Mouse (Mus musculus) liver, embryonic 13.5 days (tissue): ENCODE data around the gene Dennd4b. TPM values are rescaled to one million over a fixed set of nuclear protein-coding genes. Genes with fewer than 3 reads are reported as not detected.

Experiments
- ATAC-seq: fragments of 200-750 bp; cut with Nextera tagmentation; 2 replicates; pipeline ENCODE4 v1.8.0; 2017; ENCODE audit warnings: low read depth, mild to moderate bottlenecking, moderate number of reproducible peaks, moderate library complexity
- DNase-seq: peaks from one replicate; pipeline ENCODE4 v3.0.0; 2022
- H3K27ac ChIP-seq: fragments of 300-500 bp; sonication (generic); 2 replicates; pipeline ENCODE4 v1.5.1; 2015; ENCODE audit warnings: moderate library complexity, mild to moderate bottlenecking, inconsistent platforms
- H3K27me3 ChIP-seq: fragments of 300-500 bp; sonication (generic); 2 replicates; pipeline ENCODE4 v1.6.1; 2015; ENCODE audit warnings: mild to moderate bottlenecking, inconsistent platforms
- H3K36me3 ChIP-seq: fragments of 300-500 bp; sonication (generic); 2 replicates; pipeline ENCODE4 v1.6.1; 2015; ENCODE audit warnings: mild to moderate bottlenecking, inconsistent platforms
- H3K4me1 ChIP-seq: fragments of 300-500 bp; sonication (generic); replicated peaks from 2 replicates; pipeline ENCODE4 v1.6.1; 2015; ENCODE audit warnings: inconsistent platforms
- H3K4me2 ChIP-seq: fragments of 300-500 bp; sonication (generic); 2 replicates; pipeline ENCODE4 v1.6.1; 2015; ENCODE audit warnings: inconsistent platforms, mild to moderate bottlenecking, moderate library complexity
- H3K4me3 ChIP-seq: fragments of 300-500 bp; sonication (generic); replicated peaks from 2 replicates; pipeline ENCODE4 v1.5.1; 2015; ENCODE audit warnings: mild to moderate bottlenecking, inconsistent platforms
- H3K9ac ChIP-seq: fragments of 300-500 bp; sonication (generic); 2 replicates; pipeline ENCODE4 v1.6.1; 2015; ENCODE audit warnings: mild to moderate bottlenecking, inconsistent platforms
- H3K9me3 ChIP-seq: fragments of 300-500 bp; sonication (generic); replicated peaks from 2 replicates; pipeline ENCODE4 v1.6.1; 2016; ENCODE audit warnings: inconsistent platforms
- WGBS: fragments of 180-500 bp; shearing (Covaris S2); methylation state at CpG from one replicate; pipeline ENCODE4 v1.1.7; 2015; ENCODE audit not compliant: insufficient replicate concordance; 5-methylcytosine and 5-hydroxymethylcytosine counted together
- polyA plus RNA-seq: library from polyadenylated mRNA; unstranded; fragments of >200 nt; fragmentation: Nextera tagmentation; extraction: Ambion mirVana; gene quantifications from 2 replicates; pipeline ENCODE4 v1.2.1, GENCODE M21; 2015

Dennd4b gene
- polyA plus RNA-seq, 1 experiment from 2014 or later = 1.6 TPM

- WGBS = 2% methylated on average over 40 of the region's 40 CpGs
- no peaks in the 10 kb centered on the region for H3K9me3 ChIP-seq
- peak within 1 kb of the TSS; percentile 93 for H3K9ac ChIP-seq
- H3K4me3 ChIP-seq = peak within 1 kb of the TSS; percentile 92
- H3K27ac ChIP-seq = peak within 1 kb of the TSS; percentile 87
- peaks cover 45% of the 10 kb centered on the region for H3K4me1 ChIP-seq
- no peaks in the 10 kb centered on the region for H3K27me3 ChIP-seq
- DNase-seq (peak; percentile 91), ATAC-seq (peak; percentile 99)
- peaks cover 32% of the 10 kb centered on the region for H3K36me3 ChIP-seq
- H3K4me2 ChIP-seq = peak within 1 kb of the TSS; percentile 82
Measured at GRCm38 (mm10) chr3:90253653-90254418, 11.1 kb upstream of the Dennd4b start, which contains the start of gene Crtc2. Gene Crtc2, plus strand, starts transcription at chr3:90254163.

DNA sequence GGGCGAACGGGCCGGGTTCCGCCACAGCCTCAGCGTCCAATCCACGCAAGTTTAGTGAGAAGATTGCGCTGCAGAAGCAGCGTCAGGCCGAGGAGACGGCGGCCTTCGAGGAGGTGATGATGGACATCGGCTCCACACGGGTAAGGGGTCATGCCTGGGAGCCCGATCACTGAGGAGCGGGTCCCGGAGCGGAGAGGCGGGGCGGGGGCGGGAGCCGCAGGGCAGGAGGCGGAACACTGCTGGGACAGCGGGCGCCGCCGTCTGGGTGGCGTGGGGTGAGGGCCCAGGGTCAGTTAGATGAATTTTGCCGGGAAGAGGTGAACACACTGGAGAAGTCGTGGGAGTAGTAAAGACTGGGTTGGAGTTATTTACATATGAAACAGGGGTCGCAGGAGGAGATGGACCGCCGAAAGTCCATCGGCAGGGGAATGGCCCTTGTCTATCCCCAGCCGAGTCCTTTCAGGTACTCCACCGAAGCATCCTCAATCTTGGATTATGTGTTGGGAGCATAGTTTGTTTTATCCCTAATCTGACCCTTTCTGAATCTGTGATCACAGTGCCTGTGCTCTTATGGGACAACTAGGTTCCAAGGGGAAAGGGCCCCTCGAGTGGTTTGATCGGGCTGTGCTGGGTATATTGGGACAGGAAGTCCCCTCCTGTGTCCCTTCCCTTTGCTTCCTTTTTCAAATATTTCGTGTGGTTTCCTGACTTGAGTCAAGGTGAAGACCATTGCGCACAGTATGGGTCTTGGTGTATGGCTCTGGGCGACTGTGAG is 10.4 kb upstream of the Dennd4b start:
- H3K4me2 ChIP-seq = peak overlapping the region; percentile 82
- peak; percentile 66 for ATAC-seq
- no peaks in the 10 kb centered on the region for H3K27me3 ChIP-seq
- H3K9ac ChIP-seq = peak overlapping the region; percentile 93
- H3K4me1 ChIP-seq = peaks cover 40% of the 10 kb centered on the region
- peak overlapping the region; percentile 87 for H3K27ac ChIP-seq
- no peak for DNase-seq
- H3K9me3 ChIP-seq = no peaks in the 10 kb centered on the region
- under 1% methylated on average over 41 of the region's 41 CpGs for WGBS
- H3K36me3 ChIP-seq = peaks cover 40% of the 10 kb centered on the region
- H3K4me3 ChIP-seq = peak overlapping the region; percentile 92

DNA sequence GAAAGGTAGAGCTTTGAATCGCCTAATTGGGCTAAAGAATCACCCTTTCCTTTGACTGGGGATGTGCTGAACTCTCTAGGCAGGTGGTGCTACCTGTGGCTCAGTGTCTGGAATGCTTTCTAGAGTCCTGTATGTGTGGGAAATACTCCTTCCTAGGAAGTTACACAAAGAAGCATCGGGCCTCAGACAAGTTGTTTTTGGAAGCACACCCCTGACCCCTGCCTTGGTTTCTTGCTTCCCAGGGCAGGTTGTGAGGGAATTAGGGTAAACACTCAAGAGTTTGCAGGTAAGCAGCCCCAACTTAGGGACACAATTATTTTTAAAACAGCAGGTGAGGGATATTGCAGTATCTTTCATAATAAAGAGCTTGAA is 9.8 kb upstream of the Dennd4b start:
- Histone ChIP-seq H3K4me2 (peak overlapping the region; percentile 82), H3K36me3 (peaks cover 45% of the 10 kb centered on the region), H3K4me3 (peak overlapping the region; percentile 92), H3K27me3 (no peaks in the 10 kb centered on the region), H3K4me1 (peaks cover 40% of the 10 kb centered on the region), H3K9ac (peak overlapping the region; percentile 93), H3K9me3 (no peaks in the 10 kb centered on the region), H3K27ac (no peak overlapping the region)
- DNase-seq = no peak
- no peak for ATAC-seq
- WGBS = 10% methylated on average over 2 of the region's 2 CpGs

DNA sequence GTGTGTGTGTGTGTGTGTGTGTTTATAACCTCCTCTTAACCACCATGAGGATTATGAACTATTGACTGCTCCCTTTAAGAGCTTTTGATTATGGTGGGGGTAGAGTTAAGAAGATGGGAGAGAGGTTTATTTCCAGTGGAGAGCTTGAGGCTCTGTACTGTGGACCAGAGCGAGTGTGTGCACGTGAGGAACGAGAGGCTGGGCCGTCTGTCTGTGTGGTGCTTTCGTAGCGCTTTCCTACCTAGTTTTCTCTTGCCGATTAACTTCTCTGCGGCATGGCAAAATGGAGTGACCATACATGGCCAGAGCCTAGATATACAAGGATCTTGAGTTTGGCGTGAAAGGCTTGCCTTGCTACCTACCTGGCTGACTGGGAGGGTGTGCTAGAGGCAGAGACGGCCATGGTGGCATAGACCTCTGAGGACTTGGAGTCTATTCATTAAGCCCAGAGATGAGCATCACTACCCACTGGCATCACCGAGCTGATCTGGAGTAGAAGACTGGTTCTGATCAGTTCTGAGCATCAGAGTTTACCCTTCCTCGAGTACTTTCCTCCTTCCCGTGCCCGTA is 9.1 kb upstream of the Dennd4b start:
- ATAC-seq = no peak
- no peak for DNase-seq
- Histone ChIP-seq H3K27ac (no peak overlapping the region), H3K27me3 (no peaks in the 10 kb centered on the region), H3K9ac (no peak overlapping the region), H3K9me3 (no peaks in the 10 kb centered on the region), H3K4me1 (peaks cover 36% of the 10 kb centered on the region), H3K4me2 (no peak overlapping the region), H3K36me3 (peaks cover 46% of the 10 kb centered on the region), H3K4me3 (no peak overlapping the region; the same call in 1 of the 2 replicates)
- 87% methylated on average over 14 of the region's 14 CpGs for WGBS

GRCm38 (mm10) chr3:90256731-90257530 is 8.1 kb upstream of the Dennd4b start:
- no peak for DNase-seq
- H3K4me1 ChIP-seq = peaks cover 33% of the 10 kb centered on the region
- H3K27ac ChIP-seq = no peak overlapping the region
- H3K9me3 ChIP-seq = no peaks in the 10 kb centered on the region
- 83% methylated on average over 19 of the region's 19 CpGs for WGBS
- no peak overlapping the region for H3K9ac ChIP-seq
- ATAC-seq = no peak
- peaks cover 48% of the 10 kb centered on the region for H3K36me3 ChIP-seq
- no peaks in the 10 kb centered on the region for H3K27me3 ChIP-seq
- no peak overlapping the region for H3K4me3 ChIP-seq
- no peak overlapping the region for H3K4me2 ChIP-seq

- no peak for DNase-seq
- WGBS = 69% methylated on average over 4 of the region's 4 CpGs
- no peak overlapping the region for H3K27ac ChIP-seq
- H3K36me3 ChIP-seq = peaks cover 64% of the 10 kb centered on the region
- no peak overlapping the region for H3K4me2 ChIP-seq
- H3K27me3 ChIP-seq = no peaks in the 10 kb centered on the region
- H3K4me1 ChIP-seq = peaks cover 33% of the 10 kb centered on the region
- H3K9ac ChIP-seq = no peak overlapping the region
- H3K4me3 ChIP-seq = no peak overlapping the region
- no peaks in the 10 kb centered on the region for H3K9me3 ChIP-seq
- ATAC-seq = no peak
Measured at GRCm38 (mm10) chr3:90258521-90258920, 6.5 kb upstream of the Dennd4b start.

DNA sequence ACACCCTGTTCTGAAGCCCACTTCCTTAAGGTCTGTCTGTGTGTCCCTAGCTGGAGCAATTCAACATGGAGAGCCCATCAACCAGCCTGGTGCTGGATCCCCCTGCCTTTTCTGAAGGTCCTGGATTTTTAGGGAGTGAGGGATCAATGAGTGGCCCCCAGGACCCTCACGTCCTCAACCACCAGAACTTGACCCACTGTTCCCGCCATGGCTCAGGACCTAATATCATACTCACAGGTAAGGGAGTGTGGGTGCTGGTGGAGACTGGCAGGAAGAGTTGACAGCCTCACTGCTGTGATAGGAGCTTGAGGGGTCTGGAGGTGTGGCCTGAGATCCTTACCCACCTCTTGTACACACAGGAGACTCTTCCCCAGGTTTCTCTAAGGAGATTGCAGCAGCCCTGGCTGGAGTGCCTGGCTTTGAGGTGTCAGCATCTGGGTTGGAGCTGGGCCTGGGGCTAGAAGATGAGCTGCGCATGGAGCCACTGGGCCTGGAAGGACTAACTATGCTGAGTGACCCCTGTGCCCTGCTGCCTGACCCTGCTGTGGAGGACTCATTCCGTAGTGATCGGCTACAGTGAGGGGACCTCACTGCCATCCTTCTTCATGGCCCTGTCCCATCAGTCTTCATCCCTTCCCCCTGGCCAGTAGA is 1.7 kb upstream of the Dennd4b start:
- H3K36me3 ChIP-seq = peaks cover 57% of the 10 kb centered on the region
- WGBS = 80% methylated on average over 5 of the region's 5 CpGs

DNA sequence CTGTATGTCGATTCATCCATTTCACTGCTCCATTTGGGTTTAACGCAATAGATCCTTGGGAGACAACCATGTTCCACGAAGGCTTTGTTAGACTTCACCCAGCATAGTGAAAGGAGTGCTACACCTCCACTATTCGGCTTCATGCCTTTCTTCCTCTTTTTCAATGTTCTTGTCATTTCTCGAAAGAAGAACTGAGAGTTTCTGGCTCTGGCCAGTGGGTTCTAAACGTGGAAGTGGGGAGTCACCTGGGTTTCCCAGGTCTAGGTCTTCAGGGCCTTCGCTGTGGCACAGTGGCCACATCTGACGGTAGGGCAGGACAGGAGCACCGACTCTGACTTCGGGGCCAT is 325 bp upstream of the Dennd4b start:
- Histone ChIP-seq H3K36me3 (peaks cover 47% of the 10 kb centered on the region), H3K4me1 (peaks cover 47% of the 10 kb centered on the region), H3K4me3 (peak overlapping the region; percentile 82), H3K9me3 (no peaks in the 10 kb centered on the region), H3K27ac (peak overlapping the region; percentile 93), H3K27me3 (no peaks in the 10 kb centered on the region), H3K4me2 (peak overlapping the region; percentile 95), H3K9ac (peak overlapping the region; percentile 91)
- ATAC-seq (no peak), DNase-seq (no peak)
- 21% methylated on average over 10 of the region's 10 CpGs for WGBS

More for the DNA sequence above, 1.7 kb upstream of the Dennd4b start:
- ATAC-seq (no peak), DNase-seq (no peak)
- Histone ChIP-seq H3K4me3 (no peak overlapping the region), H3K27me3 (no peaks in the 10 kb centered on the region), H3K27ac (no peak overlapping the region), H3K4me1 (peaks cover 44% of the 10 kb centered on the region), H3K4me2 (no peak overlapping the region), H3K9ac (no peak overlapping the region), H3K9me3 (no peaks in the 10 kb centered on the region)

DNA sequence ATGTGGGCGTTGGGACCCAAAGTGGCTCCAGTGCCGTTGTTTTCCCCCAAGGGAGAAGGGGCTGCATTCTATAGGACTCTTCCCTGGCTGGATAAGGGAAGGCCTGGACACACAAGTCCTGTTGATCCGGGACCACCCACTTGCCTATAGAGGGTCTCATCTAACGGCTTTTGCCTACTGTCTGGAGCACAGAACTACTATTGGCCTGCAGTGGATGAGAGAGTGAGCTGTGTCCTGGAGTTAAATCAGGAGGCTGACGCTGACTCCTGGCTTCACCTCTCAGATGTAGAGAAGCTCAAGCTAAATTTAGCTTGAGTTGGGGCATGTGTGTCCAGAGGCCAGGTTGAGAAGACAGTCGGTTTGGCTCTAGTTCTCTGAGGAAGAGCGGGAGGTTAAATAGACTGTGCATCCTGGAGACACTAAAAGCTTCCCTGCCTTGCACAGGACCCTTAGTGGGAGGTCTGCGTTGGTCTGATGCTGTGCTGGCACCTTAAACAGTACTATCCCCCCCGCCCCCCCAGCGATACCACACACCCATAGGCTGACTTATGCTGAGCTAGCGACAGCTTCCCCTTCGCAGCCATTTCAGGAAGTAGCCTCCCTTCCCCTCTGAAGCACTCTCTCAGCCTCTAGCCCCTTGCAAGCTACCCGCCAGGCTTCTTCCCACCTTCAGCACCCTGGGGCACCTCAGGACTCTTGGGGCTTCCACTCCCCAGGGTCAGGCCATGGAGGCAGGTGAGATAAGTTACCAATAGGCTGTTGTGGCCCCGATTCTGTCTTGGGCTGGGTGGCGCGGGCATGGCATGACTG is 1.2 kb downstream of the Dennd4b start:
- peak overlapping the region; percentile 93 for H3K27ac ChIP-seq
- ATAC-seq (peak; percentile 5; the same call in 1 of the 2 replicates), DNase-seq (peak; percentile 23)
- H3K27me3 ChIP-seq = no peaks in the 10 kb centered on the region
- H3K9ac ChIP-seq = peak overlapping the region; percentile 91
- H3K4me2 ChIP-seq = peak overlapping the region; percentile 95
- peaks cover 47% of the 10 kb centered on the region for H3K4me1 ChIP-seq
- H3K36me3 ChIP-seq = peaks cover 44% of the 10 kb centered on the region
- no peaks in the 10 kb centered on the region for H3K9me3 ChIP-seq
- peak overlapping the region; percentile 82 for H3K4me3 ChIP-seq
- 7% methylated on average over 16 of the region's 16 CpGs for WGBS
